Mouse (Mus musculus): ENCODE measurements around the gene Commd8. TPM values are rescaled to one million over a fixed set of nuclear protein-coding genes. Genes with fewer than 3 reads are reported as not detected.

The Commd8 gene
- 100 to 1,000 TPM; 170 to 231 TPM for polyA plus RNA-seq (2017; shearing (Covaris generic))

GRCm38 (mm10) chr5:72167594-72168284 lies at the start of gene Commd8:
Gene Commd8, minus strand, starts transcription at chr5:72168189.

All from activated CD4-positive, CD25-positive, alpha-beta regulatory T cell (primary cell).